Mouse (Mus musculus) heart, embryonic 15.5 days (tissue): ENCODE results near the gene Pter. TPM values are rescaled to one million over a fixed set of nuclear protein-coding genes. Genes with fewer than 3 reads are reported as not detected.

Source experiments
- ATAC-seq: fragments of 200-750 bp; cut with Nextera tagmentation; replicated peaks from 2 replicates; pipeline ENCODE4 v1.8.0; 2017; ENCODE audit warnings: low read depth, moderate TSS enrichment; ENCODE audit not compliant: insufficient number of reproducible peaks, insufficient read depth, low FRiP score
- H3K27ac ChIP-seq: fragments of 300-500 bp; sonication (generic); 2 replicates; pipeline ENCODE4 v1.5.1; 2015; ENCODE audit warnings: mild to moderate bottlenecking, inconsistent platforms
- H3K27me3 ChIP-seq: fragments of 300-500 bp; sonication (generic); 2 replicates; pipeline ENCODE4 v1.6.1; 2015; ENCODE audit warnings: inconsistent platforms
- H3K36me3 ChIP-seq: fragments of 300-500 bp; sonication (generic); 2 replicates; pipeline ENCODE4 v1.6.1; 2015; ENCODE audit warnings: mild to moderate bottlenecking, inconsistent platforms
- H3K4me1 ChIP-seq: fragments of 300-500 bp; sonication (generic); replicated peaks from 2 replicates; pipeline ENCODE4 v1.6.1; 2015; ENCODE audit warnings: inconsistent platforms
- H3K4me2 ChIP-seq: fragments of 300-500 bp; sonication (generic); 2 replicates; pipeline ENCODE4 v1.6.1; 2015; ENCODE audit warnings: inconsistent platforms, mild to moderate bottlenecking, moderate library complexity
- H3K4me3 ChIP-seq: fragments of 300-500 bp; sonication (generic); 2 replicates; pipeline ENCODE4 v1.5.1; 2015; ENCODE audit warnings: mild to moderate bottlenecking, inconsistent platforms
- H3K9ac ChIP-seq: fragments of 300-500 bp; sonication (generic); 2 replicates; pipeline ENCODE4 v1.6.1; 2015; ENCODE audit warnings: mild to moderate bottlenecking, inconsistent platforms
- H3K9me3 ChIP-seq: fragments of 300-500 bp; sonication (generic); replicated peaks from 2 replicates; pipeline ENCODE4 v1.6.1; 2016; ENCODE audit warnings: inconsistent platforms
- WGBS: fragments of 180-500 bp; shearing (Covaris S2); methylation state at CpG from one replicate; pipeline ENCODE4 v1.1.7; 2015; ENCODE audit warnings: mixed read lengths; 5-methylcytosine and 5-hydroxymethylcytosine counted together
- polyA plus RNA-seq: library from polyadenylated mRNA; unstranded; fragments of >200 nt; fragmentation: Nextera tagmentation; extraction: Ambion mirVana; gene quantifications from 2 replicates; pipeline ENCODE4 v1.2.1, GENCODE M21; 2015

Pter gene
- polyA plus RNA-seq = 22.2 and 22.8 TPM in 2 replicates

- peak; percentile 98 for ATAC-seq
- 1% methylated on average over 24 of the region's 24 CpGs for WGBS
- peaks cover 13% of the 10 kb centered on the region for H3K4me1 ChIP-seq
- no peaks in the 10 kb centered on the region for H3K9me3 ChIP-seq
- no peaks in the 10 kb centered on the region for H3K36me3 ChIP-seq
- H3K9ac ChIP-seq = peak within 1 kb of the TSS; percentile 68
- no peaks in the 10 kb centered on the region for H3K27me3 ChIP-seq
- peak within 1 kb of the TSS; percentile 81 for H3K4me2 ChIP-seq
- peak within 1 kb of the TSS; percentile 69 for H3K27ac ChIP-seq
- H3K4me3 ChIP-seq = peak within 1 kb of the TSS; percentile 57
Observed at GRCm38 (mm10) chr2:12923804-12924591, at the start of gene Pter. Gene Pter (plus strand): TSS chr2:12924041.

- Histone ChIP-seq H3K4me3 (no peak overlapping the region), H3K4me2 (no peak overlapping the region), H3K9ac (no peak overlapping the region), H3K27ac (no peak overlapping the region), H3K36me3 (no peaks in the 10 kb centered on the region), H3K9me3 (no peaks in the 10 kb centered on the region), H3K27me3 (no peaks in the 10 kb centered on the region), H3K4me1 (no peaks in the 10 kb centered on the region)
- ATAC-seq = no peak
- WGBS = 55% methylated on average over 1 of the region's 1 CpGs
Observed at GRCm38 (mm10) chr2:12874232-12874631, 49.6 kb upstream of the Pter start.

- Histone ChIP-seq H3K9me3 (no peaks in the 10 kb centered on the region), H3K9ac (no peak overlapping the region), H3K4me1 (no peaks in the 10 kb centered on the region), H3K27me3 (no peaks in the 10 kb centered on the region), H3K4me2 (no peak overlapping the region), H3K36me3 (no peaks in the 10 kb centered on the region), H3K27ac (no peak overlapping the region), H3K4me3 (no peak overlapping the region)
- ATAC-seq = no peak
- 67% methylated on average over 2 of the region's 2 CpGs for WGBS
Observed at GRCm38 (mm10) chr2:12879492-12879891, 44.3 kb upstream of the Pter start.

GRCm38 (mm10) chr2:12881009-12881408 is 42.8 kb upstream of the Pter start:
- Histone ChIP-seq H3K9me3 (no peaks in the 10 kb centered on the region), H3K4me2 (no peak overlapping the region), H3K4me3 (no peak overlapping the region), H3K4me1 (no peaks in the 10 kb centered on the region), H3K27ac (no peak overlapping the region), H3K36me3 (no peaks in the 10 kb centered on the region), H3K27me3 (no peaks in the 10 kb centered on the region), H3K9ac (no peak overlapping the region)
- 74% methylated on average over 1 of the region's 1 CpGs for WGBS
- ATAC-seq = no peak

GRCm38 (mm10) chr2:12883276-12883914 is 40.4 kb upstream of the Pter start:
- Histone ChIP-seq H3K9ac (no peak overlapping the region), H3K36me3 (no peaks in the 10 kb centered on the region), H3K4me3 (no peak overlapping the region), H3K27ac (no peak overlapping the region), H3K4me2 (no peak overlapping the region), H3K4me1 (no peaks in the 10 kb centered on the region), H3K27me3 (no peaks in the 10 kb centered on the region), H3K9me3 (no peaks in the 10 kb centered on the region)
- 56% methylated on average over 10 of the region's 10 CpGs for WGBS
- ATAC-seq = 0 out of 2 replicates have a peak, but pooled peaks have one; percentile 18

GRCm38 (mm10) chr2:12887015-12887414 is 36.8 kb upstream of the Pter start:
- H3K4me2 ChIP-seq = no peak overlapping the region
- H3K4me3 ChIP-seq = no peak overlapping the region
- H3K9ac ChIP-seq = no peak overlapping the region
- H3K27ac ChIP-seq = no peak overlapping the region
- no peak for ATAC-seq
- H3K4me1 ChIP-seq = no peaks in the 10 kb centered on the region
- no peaks in the 10 kb centered on the region for H3K9me3 ChIP-seq
- H3K36me3 ChIP-seq = no peaks in the 10 kb centered on the region
- no peaks in the 10 kb centered on the region for H3K27me3 ChIP-seq
- WGBS = 52% methylated on average over 2 of the region's 2 CpGs

GRCm38 (mm10) chr2:12905786-12906185 is 18.1 kb upstream of the Pter start:
- Histone ChIP-seq H3K9ac (no peak overlapping the region), H3K27me3 (no peaks in the 10 kb centered on the region), H3K9me3 (no peaks in the 10 kb centered on the region), H3K4me1 (no peaks in the 10 kb centered on the region), H3K27ac (no peak overlapping the region), H3K4me3 (no peak overlapping the region), H3K36me3 (no peaks in the 10 kb centered on the region), H3K4me2 (no peak overlapping the region)
- no peak for ATAC-seq
- WGBS = 87% methylated on average over 1 of the region's 1 CpGs

- no peak overlapping the region for H3K4me3 ChIP-seq
- H3K4me2 ChIP-seq = no peak overlapping the region
- no peak for ATAC-seq
- no peaks in the 10 kb centered on the region for H3K9me3 ChIP-seq
- no peak overlapping the region for H3K27ac ChIP-seq
- H3K36me3 ChIP-seq = no peaks in the 10 kb centered on the region
- H3K27me3 ChIP-seq = no peaks in the 10 kb centered on the region
- no peak overlapping the region for H3K9ac ChIP-seq
- peaks cover 17% of the 10 kb centered on the region for H3K4me1 ChIP-seq
- WGBS = 58% methylated on average over 1 of the region's 1 CpGs
Observed at GRCm38 (mm10) chr2:12925643-12926042, 1.8 kb downstream of the Pter start.

- H3K27me3 ChIP-seq = no peaks in the 10 kb centered on the region
- no peaks in the 10 kb centered on the region for H3K9me3 ChIP-seq
- ATAC-seq = no peak
- H3K9ac ChIP-seq = no peak overlapping the region
- no peak overlapping the region for H3K4me2 ChIP-seq
- peaks cover 9% of the 10 kb centered on the region for H3K4me1 ChIP-seq
- no peaks in the 10 kb centered on the region for H3K36me3 ChIP-seq
- peak overlapping the region; percentile 53; the same call in 1 of the 2 replicates for H3K27ac ChIP-seq
- H3K4me3 ChIP-seq = no peak overlapping the region
- WGBS = 37% methylated on average over 2 of the region's 2 CpGs
Observed at GRCm38 (mm10) chr2:12930338-12930737, 6.5 kb downstream of the Pter start.

- H3K27ac ChIP-seq = no peak overlapping the region
Observed at GRCm38 (mm10) chr2:12933905-12934304, 10.1 kb downstream of the Pter start.

GRCm38 (mm10) chr2:12935286-12935685 is 11.4 kb downstream of the Pter start:
- no peaks in the 10 kb centered on the region for H3K36me3 ChIP-seq
- no peaks in the 10 kb centered on the region for H3K27me3 ChIP-seq
- H3K4me2 ChIP-seq = no peak overlapping the region
- 76% methylated on average over 2 of the region's 2 CpGs for WGBS
- H3K4me3 ChIP-seq = no peak overlapping the region
- no peak overlapping the region for H3K27ac ChIP-seq
- H3K9me3 ChIP-seq = no peaks in the 10 kb centered on the region
- ATAC-seq = no peak
- peaks cover 4% of the 10 kb centered on the region for H3K4me1 ChIP-seq
- no peak overlapping the region for H3K9ac ChIP-seq

More at GRCm38 (mm10) chr2:12933905-12934304, 10.1 kb downstream of the Pter start:
- H3K4me1 ChIP-seq = peaks cover 7% of the 10 kb centered on the region
- ATAC-seq = no peak
- no peak overlapping the region for H3K4me3 ChIP-seq
- H3K9me3 ChIP-seq = no peaks in the 10 kb centered on the region
- no peak overlapping the region for H3K4me2 ChIP-seq
- H3K27me3 ChIP-seq = no peaks in the 10 kb centered on the region
- 85% methylated on average over 2 of the region's 2 CpGs for WGBS
- H3K36me3 ChIP-seq = no peaks in the 10 kb centered on the region
- H3K9ac ChIP-seq = no peak overlapping the region
